In the genomic region with DNA sequence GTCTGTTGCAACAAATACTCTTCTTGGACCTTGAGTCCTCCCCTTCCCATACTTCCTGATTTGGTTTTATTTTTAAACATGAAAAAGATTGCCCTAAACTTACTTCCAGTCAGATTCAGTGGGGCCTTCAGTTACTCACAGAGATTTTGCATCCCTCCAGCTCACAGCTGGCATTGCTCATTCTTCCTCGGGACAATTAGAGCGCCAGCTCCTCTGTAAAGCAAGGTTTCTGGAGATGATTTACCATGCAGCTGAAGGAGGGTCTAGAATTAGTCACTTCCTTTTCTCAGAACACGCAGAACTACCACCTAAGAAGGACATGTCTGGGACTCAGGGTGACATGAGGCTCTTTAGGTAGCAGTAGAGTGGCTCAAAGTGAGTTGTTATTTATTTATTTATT, we compare ENCODE assay signal across 26 mouse cellular contexts.
"Had no signal": no experiment of that assay in that cellular context is flagged by ENCODE, and none has a peak within 500 bp of the region (broad histone marks: within the 10 kb centered on the region; RNA-seq: fewer than 3 reads in every experiment).

No protein-coding gene starts in this region.

- H3K9ac ChIP-seq: limb, embryonic 12.5 days; limb, embryonic 15.5 days; liver, embryonic 14.5 days; liver, postnatal 0 days; lung, embryonic 14.5 days; midbrain, embryonic 12.5 days; midbrain, embryonic 15.5 days; neural tube, embryonic 12.5 days; neural tube, embryonic 15.5 days had no signal

- H3K4me1 ChIP-seq: limb, embryonic 12.5 days; limb, embryonic 15.5 days; midbrain, embryonic 15.5 days; neural tube, embryonic 12.5 days; neural tube, embryonic 15.5 days had no signal

- ATAC-seq: intestine, postnatal 0 days; liver, postnatal 0 days; lung, postnatal 0 days; midbrain, embryonic 15.5 days had no signal

- DNase-seq: kidney, adult 8-10 months; kidney, postnatal 36 days; layer of hippocampus, adult 9-11 months; left cerebral cortex, postnatal 4 days; liver, postnatal 0 days; lung, embryonic 14.5 days; right cerebral cortex, adult 18-20 months; right cerebral cortex, postnatal 14 days; right cerebral cortex, postnatal 4 days; thymus, adult 2 months; thymus, postnatal 14 days; thymus, postnatal 4 days had no signal

- H3K27me3 ChIP-seq: limb, embryonic 12.5 days; limb, embryonic 15.5 days; midbrain, embryonic 12.5 days; midbrain, embryonic 15.5 days; neural tube, embryonic 12.5 days; neural tube, embryonic 15.5 days had no signal

- H3K4me3 ChIP-seq: layer of hippocampus, adult 2 months; left cerebral cortex, adult 2 months; limb, embryonic 12.5 days; limb, embryonic 15.5 days; midbrain, embryonic 12.5 days; midbrain, embryonic 15.5 days; neural tube, embryonic 12.5 days; neural tube, embryonic 15.5 days had no signal

- H3K9me3 ChIP-seq: limb, embryonic 12.5 days; limb, embryonic 15.5 days; midbrain, embryonic 12.5 days; midbrain, embryonic 15.5 days; neural tube, embryonic 12.5 days; neural tube, embryonic 15.5 days had no signal

- H3K36me3 ChIP-seq: limb, embryonic 12.5 days; limb, embryonic 15.5 days; midbrain, embryonic 12.5 days; midbrain, embryonic 15.5 days; neural tube, embryonic 12.5 days; neural tube, embryonic 15.5 days had no signal

- H3K27ac ChIP-seq: layer of hippocampus, adult 2 months; left cerebral cortex, adult 2 months; limb, embryonic 12.5 days; limb, embryonic 15.5 days; liver, embryonic 14.5 days; macrophage; midbrain, embryonic 12.5 days; midbrain, embryonic 15.5 days; neural tube, embryonic 12.5 days; neural tube, embryonic 15.5 days; stomach, postnatal 0 days had no signal

- H3K4me2 ChIP-seq: limb, embryonic 12.5 days; limb, embryonic 15.5 days; liver, embryonic 11.5 days; lung, embryonic 14.5 days; midbrain, embryonic 12.5 days; midbrain, embryonic 15.5 days; neural tube, embryonic 12.5 days; neural tube, embryonic 15.5 days had no signal
